Mouse (Mus musculus) spleen, postnatal 36 days (tissue): ENCODE results near the gene Nfkbib.

ENCODE experiments used
- DNase-seq, 2 experiments: peaks; one replicate each; pipeline ENCODE4 v3.0.0; 2022; ENCODE audit warnings: low spot score in 2 of 2, mixed read lengths in 1 of 2

Gene Nfkbib

DNA sequence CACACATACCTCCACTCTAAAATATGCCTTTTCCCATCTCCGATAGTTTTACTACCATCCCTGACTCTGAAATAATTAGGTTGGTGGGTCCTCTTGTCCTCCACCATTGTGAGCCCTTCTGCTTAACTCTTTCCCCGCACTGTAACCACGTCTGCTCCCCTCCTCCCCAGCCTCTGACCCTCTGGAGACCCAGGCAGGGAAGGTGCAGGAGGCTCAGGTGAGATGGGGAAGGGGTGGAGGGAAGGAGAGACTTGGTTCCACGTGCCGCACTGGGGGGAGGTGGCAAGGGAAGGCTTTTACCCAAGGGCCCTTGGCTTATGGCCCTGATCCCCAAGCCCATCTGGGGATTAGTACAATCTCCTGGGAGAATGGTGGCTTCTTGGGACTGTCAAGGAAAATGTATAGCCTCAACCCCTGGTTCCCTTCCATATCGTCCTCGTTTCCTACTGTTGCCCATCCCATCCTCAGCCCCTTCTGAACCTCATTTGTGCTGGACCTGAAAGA, at the start of gene Nfkbib:
Gene Nfkbib, minus strand, starts transcription at position 51 of the 504 bp plus-strand sequence.
- no peak for DNase-seq

DNA sequence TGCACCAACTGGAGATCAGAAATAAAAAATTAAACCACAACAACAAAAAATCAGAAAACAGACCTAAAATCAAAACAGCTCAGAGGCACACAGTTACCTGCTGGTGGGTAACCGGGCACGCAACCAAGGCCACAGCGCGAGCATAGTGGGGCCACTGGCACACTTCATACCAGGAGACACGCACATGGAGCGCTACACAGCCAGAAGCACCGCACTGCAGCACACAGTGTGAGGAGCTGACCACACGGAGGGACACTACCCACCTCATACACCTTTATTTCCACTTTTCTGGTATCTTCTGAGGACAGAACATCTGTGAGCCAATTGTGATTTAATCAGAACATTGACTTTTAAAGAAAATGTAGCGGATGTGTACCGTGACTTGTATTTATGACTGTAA, 49.6 kb upstream of the Nfkbib start:
- no peak for DNase-seq

DNA sequence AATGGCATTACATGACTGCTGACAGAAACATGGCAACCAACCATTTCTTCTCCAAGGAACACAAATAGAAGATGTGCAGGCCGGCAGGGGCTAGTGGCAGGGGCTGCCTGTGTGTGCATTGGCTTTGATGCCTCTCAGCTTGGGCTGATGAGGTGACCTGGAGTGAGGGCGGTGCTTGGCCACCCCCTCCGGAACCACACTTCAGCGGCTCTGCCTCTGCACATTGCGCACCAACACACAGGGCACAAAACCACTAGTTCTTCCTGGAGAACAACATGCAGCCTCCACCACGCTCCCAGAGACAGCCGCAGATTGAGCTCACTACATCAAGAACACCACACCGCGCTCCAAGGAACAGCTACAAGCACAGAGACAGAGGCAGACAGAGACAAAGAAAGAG, 48.9 kb upstream of the Nfkbib start:
- DNase-seq = peak; percentile 69 to 75

DNA sequence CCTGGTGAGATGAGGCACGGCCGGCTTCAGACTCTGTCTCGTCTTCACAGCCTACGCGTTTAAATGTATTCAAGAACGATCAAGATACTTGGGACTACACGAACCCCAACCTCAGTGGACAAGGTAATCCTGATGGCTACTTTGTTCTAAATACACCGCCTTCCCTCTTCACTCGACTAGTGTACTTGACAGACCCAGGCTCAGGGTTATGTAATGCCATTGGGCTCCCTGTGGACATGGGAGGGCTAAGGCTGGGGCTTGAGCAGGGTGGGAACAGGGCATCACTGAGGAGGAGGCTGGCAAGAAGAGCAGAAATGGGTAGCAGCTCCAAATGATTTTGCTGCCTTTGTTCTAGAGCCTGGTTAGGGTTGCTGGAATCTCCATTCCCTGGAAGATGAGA, 47.9 kb upstream of the Nfkbib start:
- DNase-seq = no peak

DNA sequence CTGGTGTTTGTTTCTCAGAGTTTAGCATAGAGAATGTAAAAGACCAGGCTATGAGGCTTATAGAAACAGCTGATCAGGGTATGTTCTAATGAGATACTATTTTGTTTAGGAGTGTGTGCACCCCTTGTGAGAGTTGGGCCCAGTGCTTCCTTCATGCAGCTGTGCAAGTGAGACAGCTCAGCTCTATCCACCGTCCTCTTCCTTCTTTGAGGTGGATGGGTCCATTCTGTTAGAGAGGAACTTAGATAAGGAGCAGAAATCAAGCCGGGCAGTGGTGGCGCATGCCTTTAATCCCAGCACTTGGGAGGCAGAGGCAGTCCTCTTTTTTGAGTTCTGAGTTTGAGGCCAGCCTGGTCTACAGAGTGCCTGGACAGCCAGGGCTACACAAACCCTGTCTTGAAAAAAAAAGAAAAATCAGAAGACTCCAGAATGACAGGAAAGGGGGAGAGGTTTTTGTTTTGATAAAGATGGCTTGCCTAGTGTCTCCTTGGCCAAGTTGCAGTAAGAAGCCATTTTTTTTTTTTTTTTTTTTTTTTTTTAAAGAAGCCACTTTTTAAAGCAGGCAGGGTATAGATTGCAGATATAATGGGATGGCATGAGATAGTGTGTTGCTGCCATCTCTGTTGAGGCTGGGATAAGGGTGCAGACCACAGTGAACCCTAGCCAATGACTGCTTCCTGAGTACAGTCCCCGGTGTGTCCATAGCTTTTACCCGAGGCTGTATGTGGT, 47.2 kb upstream of the Nfkbib start:
- no peak for DNase-seq

DNA sequence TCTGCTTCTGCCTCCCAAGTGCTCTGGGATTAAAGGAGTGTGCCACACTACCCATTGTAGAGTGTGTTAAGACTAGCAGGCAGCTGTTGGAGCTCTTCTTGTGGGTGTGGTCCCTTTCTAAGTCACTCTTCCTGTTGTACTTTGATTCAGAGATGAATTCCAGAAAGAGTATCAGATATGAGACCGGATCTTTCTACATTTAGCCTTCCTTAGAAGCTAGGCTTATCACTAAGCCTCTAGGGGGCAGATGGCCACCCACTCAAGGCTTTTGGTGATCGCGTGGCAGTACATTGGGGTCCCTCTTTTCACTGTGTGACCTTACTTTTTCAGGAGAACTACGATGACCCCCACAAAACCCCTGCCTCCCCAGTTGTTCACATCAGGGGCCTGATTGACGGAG, 45.6 kb upstream of the Nfkbib start:
- DNase-seq = no peak

DNA sequence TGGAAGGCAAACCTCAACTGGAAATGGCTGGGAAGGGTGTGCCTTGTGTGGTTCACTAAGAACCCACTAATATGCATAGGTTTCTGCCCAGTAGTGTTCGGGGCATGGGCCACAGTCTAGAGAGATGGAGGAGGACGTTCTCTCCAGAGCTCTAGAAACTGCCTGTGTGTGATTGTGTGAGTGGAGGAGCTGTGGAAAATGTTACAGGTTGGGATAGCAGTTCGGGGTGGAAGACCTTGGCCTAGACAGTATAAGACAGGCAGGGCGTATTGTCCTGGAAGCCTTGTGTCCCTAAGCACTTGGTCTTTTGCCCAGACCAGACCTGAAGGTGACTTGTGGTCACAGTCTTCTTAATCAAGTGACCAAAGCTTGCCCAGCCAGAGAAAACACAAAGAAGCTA, 45.1 kb upstream of the Nfkbib start:
- DNase-seq = no peak

DNA sequence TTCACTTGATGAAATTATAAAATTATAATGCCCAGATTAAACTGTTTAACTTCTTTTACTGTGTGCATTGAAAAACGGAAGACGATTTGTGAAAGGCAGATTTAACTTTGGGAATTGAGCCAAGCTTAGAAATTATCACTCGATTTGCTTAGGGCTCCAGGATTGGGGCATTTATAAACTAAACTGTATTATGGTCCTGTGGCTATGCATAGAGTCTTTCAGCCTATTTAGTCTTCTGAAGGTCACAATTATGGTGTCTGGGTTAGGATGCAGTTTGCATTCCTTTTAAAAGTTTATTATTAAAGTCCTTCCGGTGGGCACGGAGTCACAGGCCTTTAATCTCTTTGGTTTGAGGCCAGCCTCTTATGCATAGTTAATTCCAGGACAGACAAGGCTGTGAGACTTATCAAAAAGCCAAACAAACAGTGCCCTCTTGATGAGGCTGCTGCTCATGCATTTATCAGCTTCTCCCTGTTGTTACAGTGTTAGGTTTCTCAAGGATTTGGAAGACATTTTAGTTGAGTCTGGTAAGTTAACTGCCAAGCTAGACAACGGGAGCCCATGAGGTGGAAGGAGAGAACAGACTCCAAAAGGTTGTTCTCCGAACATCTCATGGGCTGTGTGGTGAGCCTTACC, 44.4 kb upstream of the Nfkbib start:
- DNase-seq = no peak

DNA sequence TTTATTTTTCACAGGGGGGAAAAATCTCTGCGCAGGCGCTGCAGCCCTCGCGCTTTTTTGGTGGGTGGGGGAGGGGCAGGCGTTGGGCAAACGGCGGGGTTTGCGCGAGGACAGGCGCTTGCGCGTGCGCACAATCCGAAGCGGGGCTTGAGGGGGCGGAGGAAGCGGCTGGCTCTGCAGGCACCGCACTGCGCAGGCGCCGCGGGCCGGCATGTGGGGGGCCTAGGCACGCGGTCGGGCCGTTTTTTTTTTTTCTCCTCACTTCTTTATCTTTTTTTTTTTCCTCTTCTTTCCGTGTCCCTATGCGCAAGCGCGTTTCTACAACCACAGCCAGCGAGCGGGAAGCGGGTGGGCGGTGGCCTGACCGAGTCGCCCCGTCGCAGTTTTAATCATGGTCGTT, 43.9 kb upstream of the Nfkbib start:
- DNase-seq = peak; percentile 93 to 95

DNA sequence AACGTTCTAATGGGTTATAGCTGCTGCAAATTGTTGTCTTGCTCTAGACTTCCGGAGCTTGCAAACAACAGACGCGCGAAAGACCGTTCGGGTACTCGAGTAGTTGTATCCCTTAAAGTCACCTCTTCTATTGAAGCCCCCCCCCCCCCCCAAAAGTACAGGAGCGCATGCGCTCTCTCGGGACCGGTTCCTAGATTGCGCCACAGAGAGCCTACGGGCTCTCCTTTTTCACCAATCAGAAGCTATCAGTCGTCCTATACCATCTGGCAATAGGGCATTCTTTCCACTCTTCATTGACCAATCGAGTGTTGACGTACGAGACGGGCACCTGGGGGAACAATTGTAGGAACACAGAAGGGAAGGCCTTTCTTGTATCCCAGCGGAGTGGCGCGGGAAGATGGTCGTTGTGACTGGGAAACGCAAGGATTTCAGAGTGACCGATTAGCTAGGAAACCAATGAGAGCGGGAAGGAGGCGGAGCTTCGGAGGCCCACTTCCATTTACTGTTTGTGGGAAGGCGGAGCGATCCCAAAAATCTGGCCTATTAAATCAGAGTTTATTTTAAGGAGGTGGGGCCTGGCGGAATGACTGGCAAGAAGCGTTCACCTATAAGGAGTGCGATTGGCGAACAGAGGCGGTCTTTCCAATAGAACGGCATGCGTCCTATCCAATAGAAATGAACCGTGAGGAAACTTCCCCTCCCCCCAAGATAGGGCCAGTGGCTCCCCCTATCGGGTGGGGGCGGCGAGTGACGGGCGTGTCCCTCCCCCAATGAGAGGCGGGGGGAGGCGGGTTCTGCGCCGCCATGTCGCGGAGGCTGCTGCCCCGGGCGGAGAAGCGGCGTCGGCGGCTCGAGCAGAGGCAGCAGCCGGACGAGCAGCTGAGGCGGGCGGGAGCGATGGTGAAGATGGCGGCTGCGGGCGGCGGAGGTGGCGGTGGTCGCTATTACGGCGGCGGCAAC, 43.1 kb upstream of the Nfkbib start:
- peak; percentile 97 to 99 for DNase-seq

DNA sequence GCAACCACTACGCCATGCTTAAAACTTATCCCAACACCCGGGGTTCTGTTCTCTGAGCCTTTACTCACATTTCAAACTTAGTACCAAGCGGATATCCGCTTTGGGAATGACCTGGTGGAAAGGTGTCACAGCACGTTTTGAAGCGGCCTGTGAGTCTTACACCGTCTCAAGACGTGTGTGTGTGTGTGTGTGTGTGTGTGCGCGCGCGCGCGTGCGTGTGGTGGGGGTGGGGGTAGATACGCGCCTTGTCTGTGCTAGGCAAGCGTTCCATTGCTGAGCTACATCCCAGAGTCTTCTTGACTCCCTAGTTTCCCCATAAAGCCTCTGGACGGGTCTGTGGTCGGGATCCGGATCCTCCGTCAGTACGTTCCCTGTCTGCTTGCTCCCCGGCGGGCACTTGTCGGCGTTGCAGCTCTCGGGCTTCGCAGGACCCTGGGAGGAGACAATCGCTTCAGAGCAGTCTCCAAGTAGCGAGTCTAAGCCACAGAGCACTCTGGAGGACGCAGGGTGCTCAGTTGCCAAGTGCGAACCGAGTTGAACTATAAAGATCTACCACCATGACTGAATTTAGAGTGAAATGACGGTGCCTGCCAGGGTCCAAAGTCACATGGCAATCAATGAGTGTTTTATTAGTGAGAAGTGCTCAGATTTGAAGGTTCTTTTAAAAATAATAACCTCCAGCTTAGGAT, 42.2 kb upstream of the Nfkbib start:
- peak; percentile 59 to 72 for DNase-seq

DNA sequence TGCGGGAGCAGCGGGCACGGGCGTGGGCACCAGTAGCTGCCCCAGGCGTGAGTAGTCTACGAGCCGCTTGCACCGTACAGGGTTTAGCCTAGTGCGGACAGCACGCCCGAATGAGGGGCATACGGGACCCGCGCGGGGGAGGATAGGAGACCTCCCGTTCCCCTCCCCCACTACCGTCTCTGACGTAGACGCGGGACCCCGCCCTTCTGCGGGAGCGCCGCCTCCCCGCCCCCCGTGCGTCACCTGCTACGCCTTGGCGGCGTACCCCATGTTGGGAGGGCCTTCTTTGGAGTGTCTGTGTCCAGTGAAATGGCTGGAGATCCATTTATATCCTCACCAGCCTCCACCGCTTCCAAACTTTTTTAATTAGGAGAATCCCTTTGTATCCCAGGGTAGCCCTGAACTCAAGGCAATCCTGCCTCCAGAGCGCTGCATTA, 41.7 kb upstream of the Nfkbib start:
- peak; percentile 91 to 93 for DNase-seq

DNA sequence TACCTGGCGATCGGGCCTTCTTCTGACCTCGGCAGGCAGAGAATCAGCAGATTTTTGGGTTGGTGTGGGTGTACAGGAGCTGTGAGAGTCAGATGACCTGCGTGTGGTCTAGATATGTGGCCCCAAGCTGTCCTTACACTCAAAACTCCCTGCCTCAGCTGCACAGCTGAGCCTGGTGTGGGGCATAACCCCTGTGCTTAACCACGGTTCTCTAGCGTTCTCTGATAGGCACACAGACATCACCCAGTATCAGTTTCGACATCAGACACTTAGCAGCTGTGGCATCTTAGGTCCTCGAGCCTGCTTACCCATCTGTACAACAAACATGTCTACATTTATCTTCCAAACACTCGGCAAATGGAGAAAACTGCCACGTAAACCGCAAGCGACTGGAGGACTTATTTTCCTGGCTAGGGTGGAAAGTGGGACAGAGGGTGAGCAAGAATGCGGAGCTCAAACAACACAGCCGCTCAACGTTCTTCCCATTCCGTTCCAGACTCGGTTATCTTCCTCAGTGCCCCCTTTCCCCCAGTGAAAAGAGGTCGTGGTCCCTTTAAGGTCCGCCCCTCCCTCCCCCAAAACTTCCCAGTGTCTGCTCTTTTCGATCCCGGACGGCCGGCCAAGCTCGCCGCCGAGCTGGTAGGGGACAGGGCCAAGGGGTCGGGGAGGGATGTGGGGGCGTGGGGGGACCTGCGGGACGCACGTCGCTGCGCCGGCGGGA, 41.1 kb upstream of the Nfkbib start, which contains the start of gene Hnrnpl:
Gene Hnrnpl, plus strand, starts transcription at position 321 of the 721 bp plus-strand sequence.
- DNase-seq = peak; percentile 42 to 56

DNA sequence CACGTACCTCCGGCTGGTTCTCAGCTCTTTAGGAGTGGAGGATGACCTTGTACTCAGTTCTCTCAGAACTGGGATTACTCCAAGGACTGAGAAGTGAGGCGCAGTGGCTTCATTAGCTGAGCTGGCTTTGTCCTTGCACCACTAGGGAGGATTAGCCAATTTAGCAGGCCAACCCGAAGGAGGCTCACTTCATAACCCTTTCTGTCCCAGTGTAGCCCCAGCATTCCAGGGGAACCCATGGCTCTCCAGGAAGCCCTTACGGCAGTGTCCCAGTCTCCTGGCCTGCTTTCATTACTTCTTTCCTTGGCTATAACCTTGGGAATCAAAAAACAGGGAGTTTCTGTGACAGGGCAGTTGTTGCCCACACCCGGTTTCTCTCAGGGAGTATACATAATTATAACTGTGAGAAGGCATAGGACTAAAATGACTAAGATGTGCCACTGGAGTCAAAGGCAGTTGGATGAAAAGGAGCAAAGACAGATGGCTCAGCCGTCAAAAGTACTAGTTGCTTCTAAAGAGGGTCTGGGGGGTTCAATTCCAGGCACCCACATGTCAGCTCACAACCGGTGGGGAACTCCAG, 40.4 kb upstream of the Nfkbib start:
- DNase-seq = no peak

DNA sequence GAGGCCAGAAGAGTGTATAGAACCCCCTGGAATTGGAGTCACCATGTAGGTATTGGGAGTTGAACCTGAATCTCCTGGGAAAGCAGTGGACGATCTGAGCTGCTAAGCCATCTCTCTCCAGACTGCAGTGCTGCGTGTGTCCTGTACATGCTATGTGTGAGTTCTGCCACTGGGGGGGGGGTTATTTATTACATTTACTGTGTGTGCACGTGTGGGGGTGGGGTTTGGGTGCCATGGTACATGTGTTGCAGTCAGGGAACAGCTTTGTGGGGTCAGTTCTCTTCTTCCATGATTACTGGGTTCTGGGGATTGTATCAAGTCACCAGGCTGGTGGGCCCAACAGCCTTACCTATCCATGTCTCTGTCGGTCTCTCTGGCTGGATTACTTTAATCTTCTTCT, 39.6 kb upstream of the Nfkbib start:
- no peak for DNase-seq

DNA sequence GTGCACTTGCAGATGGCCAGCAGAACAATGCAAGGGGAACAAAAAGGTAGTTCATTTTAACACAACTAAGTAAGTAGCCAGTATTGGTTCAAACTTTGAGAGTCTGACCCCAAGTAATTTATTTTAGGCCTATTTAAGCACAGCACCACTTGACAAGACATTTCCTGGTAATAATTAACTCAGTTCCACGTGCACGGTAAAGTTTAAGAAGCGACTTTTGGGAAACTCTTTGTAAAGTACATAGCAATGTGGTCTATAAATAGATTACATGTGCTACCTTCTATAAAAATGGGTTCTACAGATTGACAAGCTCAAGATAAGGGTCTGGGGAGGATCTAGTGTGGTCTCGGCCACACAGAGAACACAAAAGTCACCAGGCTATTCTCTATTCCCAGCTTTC, 36.4 kb upstream of the Nfkbib start:
- no peak for DNase-seq

DNA sequence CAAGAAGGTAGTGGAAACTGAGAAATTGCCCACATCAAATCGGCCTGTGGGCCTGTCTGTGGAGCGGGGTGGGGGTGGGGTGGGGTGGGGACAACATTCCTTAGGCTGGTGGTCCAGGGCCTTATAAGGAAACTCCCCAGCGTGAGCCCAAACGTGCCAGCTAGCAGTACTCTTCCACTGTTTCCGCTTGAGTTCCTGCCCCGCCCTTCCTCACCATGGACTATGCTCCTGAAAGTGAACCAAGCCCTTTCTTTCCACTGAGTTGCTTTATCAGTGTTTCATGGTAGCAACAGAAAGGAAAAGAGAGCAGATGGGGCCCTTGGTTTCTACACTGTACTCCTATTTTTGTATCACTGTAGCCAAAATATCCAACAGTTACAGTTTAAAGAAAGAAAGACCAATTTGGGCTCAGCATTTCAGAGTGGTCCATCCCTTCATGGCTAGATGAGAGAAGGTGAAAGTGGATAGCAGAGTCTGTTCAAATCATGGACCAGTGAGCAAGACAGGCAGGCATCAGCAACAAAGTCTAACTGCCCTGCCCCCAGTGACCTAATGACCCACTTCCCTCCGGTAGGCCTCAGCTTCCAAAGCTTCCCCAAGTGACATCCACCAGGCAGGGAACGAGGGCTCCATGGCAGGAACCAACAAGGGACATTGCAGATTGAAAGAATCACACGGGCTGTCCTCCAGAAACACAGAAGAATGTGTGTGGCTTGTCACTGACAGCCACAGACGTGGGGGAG, 35.7 kb upstream of the Nfkbib start:
- no peak for DNase-seq

DNA sequence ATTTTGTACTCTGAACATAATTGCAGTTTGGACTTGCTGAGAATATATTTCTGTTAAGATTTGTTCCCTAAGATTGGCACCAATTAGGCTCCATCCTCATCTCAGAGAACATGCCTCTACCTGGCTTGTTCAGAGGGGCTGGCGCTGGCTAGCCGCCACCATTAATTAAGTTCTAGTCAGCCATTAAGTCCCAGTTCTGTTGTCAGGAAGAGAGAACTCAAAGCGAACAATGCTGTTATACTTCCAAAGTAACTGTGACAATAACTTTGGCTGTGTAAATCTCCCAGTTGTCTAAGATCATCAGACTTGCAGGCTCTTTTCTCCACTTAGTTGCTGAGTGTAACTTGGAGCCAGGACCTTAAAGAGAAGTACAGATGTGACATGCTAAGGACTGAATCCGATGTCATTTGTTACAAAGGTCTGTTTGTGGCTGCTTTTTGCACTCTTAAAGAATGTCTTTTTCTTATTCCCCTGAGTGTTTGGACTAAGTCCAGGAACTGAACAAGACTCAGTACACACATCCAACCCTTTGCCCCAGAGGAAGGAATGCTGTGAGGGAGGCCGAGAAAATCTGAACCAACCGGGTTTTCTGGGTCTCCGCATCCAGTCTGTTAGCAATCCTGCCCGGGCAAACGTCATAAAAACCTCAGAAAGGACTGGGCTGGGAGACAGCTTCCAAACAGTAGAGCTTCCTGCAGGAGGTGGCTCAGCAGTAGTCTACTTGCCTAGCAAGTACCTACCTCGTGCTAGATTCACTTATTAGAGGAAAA, 34.8 kb upstream of the Nfkbib start:
- no peak for DNase-seq

DNA sequence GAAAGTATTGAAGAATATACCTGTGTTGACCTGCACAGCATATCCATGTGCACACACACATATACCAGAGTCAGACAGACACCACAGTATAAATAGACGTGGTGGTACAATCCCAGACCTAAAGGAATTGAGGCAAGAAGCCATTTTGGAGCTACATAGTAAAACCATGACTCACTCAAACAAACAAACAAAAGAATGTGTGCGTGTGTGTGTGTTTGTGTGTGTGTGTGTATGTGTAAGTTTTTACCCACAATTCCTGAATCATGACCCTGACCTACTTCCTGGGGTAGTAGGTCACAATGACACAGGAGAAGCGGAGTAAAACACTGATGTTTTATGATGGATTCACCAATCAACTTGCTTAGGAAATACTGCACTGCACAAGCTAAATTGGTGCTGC, 34.1 kb upstream of the Nfkbib start:
- no peak for DNase-seq
